Mouse (Mus musculus) heart, postnatal 0 days (tissue): ENCODE results near the gene Rab26. TPM values are rescaled to one million over a fixed set of nuclear protein-coding genes. Genes with fewer than 3 reads are reported as not detected.
A peak's percentile ranks its signal among the peaks of the same experiment; 100 is the strongest.

Experiments
- ATAC-seq: fragments of 200-750 bp; cut with Nextera tagmentation; 2 replicates; pipeline ENCODE4 v1.8.0; 2017; ENCODE audit warnings: low read depth, moderate number of reproducible peaks, moderate library complexity; ENCODE audit not compliant: insufficient read depth
- DNase-seq: peaks from one replicate; pipeline ENCODE4 v3.0.0-alpha.2; 2016; ENCODE audit warnings: low spot score
- H3K27ac ChIP-seq: fragments of 300-500 bp; sonication (generic); 2 replicates; pipeline ENCODE4 v1.5.1; 2014; ENCODE audit warnings: low read depth, mild to moderate bottlenecking
- H3K27me3 ChIP-seq: fragments of 300-500 bp; sonication (generic); 2 replicates; pipeline ENCODE4 v1.6.1; 2014; ENCODE audit warnings: low read length, mixed read lengths; ENCODE audit not compliant: control insufficient read depth, insufficient read depth
- H3K36me3 ChIP-seq: fragments of 300-500 bp; sonication (generic); replicated peaks from 2 replicates; pipeline ENCODE4 v1.6.1; 2014; ENCODE audit warnings: low read length, mixed read lengths; ENCODE audit not compliant: control insufficient read depth, insufficient read depth
- H3K4me1 ChIP-seq: fragments of 300-500 bp; sonication (generic); 2 replicates; pipeline ENCODE4 v1.6.1; 2014; ENCODE audit warnings: antibody characterized with exemption; ENCODE audit not compliant: control insufficient read depth, insufficient read depth
- H3K4me2 ChIP-seq: fragments of 300-500 bp; sonication (generic); 2 replicates; pipeline ENCODE4 v1.6.1; 2014; ENCODE audit warnings: low read depth, mild to moderate bottlenecking, low read length, moderate library complexity
- H3K4me3 ChIP-seq: fragments of 300-500 bp; sonication (generic); 2 replicates; pipeline ENCODE4 v1.5.1; 2014; ENCODE audit warnings: low read depth, low read length
- H3K9ac ChIP-seq: fragments of 300-500 bp; sonication (generic); replicated peaks from 2 replicates; pipeline ENCODE4 v1.6.1; 2014; ENCODE audit warnings: low read depth, low read length, mixed read lengths
- H3K9me3 ChIP-seq: fragments of 300-500 bp; sonication (generic); replicated peaks from 2 replicates; pipeline ENCODE4 v1.6.1; 2016; ENCODE audit warnings: low read length; ENCODE audit not compliant: control insufficient read depth
- CTCF ChIP-seq: IDR thresholded peaks from 2 replicates; pipeline ENCODE4 v1.5.1; 2016; ENCODE audit warnings: antibody characterized with exemption, control low read depth, low read depth
- EP300 ChIP-seq: IDR thresholded peaks from 2 replicates; pipeline ENCODE4 v1.6.1; 2016; ENCODE audit warnings: antibody characterized with exemption, low read depth
- WGBS: fragments of 180-500 bp; shearing (Covaris S2); extraction: QIAGEN DNeasy Blood & Tissue Kit; methylation state at CpG from one replicate; pipeline ENCODE4 v1.1.7; 2014; 5-methylcytosine and 5-hydroxymethylcytosine counted together
- polyA plus RNA-seq: library from polyadenylated mRNA; unstranded; fragments of >200 nt; fragmentation: Nextera tagmentation; extraction: Ambion mirVana; gene quantifications from 2 replicates; pipeline ENCODE4 v1.2.1, GENCODE M21; 2015
- total RNA-seq: library from RNA; depleted of rRNA; stranded (reverse); fragments of >200 nt; gene quantifications from 2 replicates; pipeline ENCODE4 v1.2.3, GENCODE M21; 2014; ENCODE audit warnings: low replicate concordance

The Rab26 gene
- total and polyA plus RNA-seq, 2 experiments from 2014 or later, result 0.46 TPM; not detected in 1

GRCm38 (mm10) chr17:24529883-24530282 lies 4.1 kb downstream of the Rab26 start:
- 34% methylated on average over 5 of the region's 5 CpGs for WGBS
- H3K4me1 ChIP-seq, result peaks cover 24% of the 10 kb centered on the region
- TF ChIP-seq EP300, result no peak
- TF ChIP-seq CTCF, result no peak
- H3K9me3 ChIP-seq, result no peaks in the 10 kb centered on the region
- ATAC-seq, result no peak
- H3K4me2 ChIP-seq, result peak overlapping the region; percentile 87
- H3K4me3 ChIP-seq, result no peak overlapping the region
- H3K9ac ChIP-seq, result peak overlapping the region; percentile 64; the same call in 1 of the 2 replicates
- DNase-seq, result no peak
- H3K27ac ChIP-seq, result no peak overlapping the region
- H3K36me3 ChIP-seq, result 0 out of 2 replicates have a peak, but pooled peaks cover 7% of the 10 kb centered on the region
- H3K27me3 ChIP-seq, result no peaks in the 10 kb centered on the region

GRCm38 (mm10) chr17:24529007-24529451 lies 5.0 kb downstream of the Rab26 start:
- DNase-seq, result no peak
- H3K4me3 ChIP-seq, result peak overlapping the region; percentile 58
- ATAC-seq, result no peak
- H3K9ac ChIP-seq, result peak overlapping the region; percentile 64
- 0 out of 2 replicates have a peak, but pooled peaks cover 7% of the 10 kb centered on the region for H3K36me3 ChIP-seq
- peak overlapping the region; percentile 87 for H3K4me2 ChIP-seq
- H3K9me3 ChIP-seq, result no peaks in the 10 kb centered on the region
- H3K27me3 ChIP-seq, result no peaks in the 10 kb centered on the region
- H3K4me1 ChIP-seq, result peaks cover 24% of the 10 kb centered on the region
- WGBS, result 3% methylated on average over 4 of the region's 4 CpGs
- peak overlapping the region; percentile 77 for H3K27ac ChIP-seq
- TF ChIP-seq CTCF, result peak; percentile 87
- no peak for TF ChIP-seq EP300

- no peak for TF ChIP-seq EP300
- Histone ChIP-seq H3K36me3 (0 out of 2 replicates have a peak, but pooled peaks cover 7% of the 10 kb centered on the region), H3K4me1 (peaks cover 24% of the 10 kb centered on the region), H3K9me3 (no peaks in the 10 kb centered on the region), H3K4me3 (peak overlapping the region; percentile 58), H3K27ac (peak overlapping the region; percentile 77), H3K4me2 (peak overlapping the region; percentile 87), H3K9ac (peak overlapping the region; percentile 64), H3K27me3 (no peaks in the 10 kb centered on the region)
- no peak for DNase-seq
- under 1% methylated on average over 8 of the region's 8 CpGs for WGBS
- ATAC-seq, result no peak
Measured at GRCm38 (mm10) chr17:24528560-24528918, 5.5 kb downstream of the Rab26 start.

- Histone ChIP-seq H3K4me2 (peak within 1 kb of the TSS; percentile 87), H3K9ac (peak within 1 kb of the TSS; percentile 76), H3K9me3 (no peaks in the 10 kb centered on the region), H3K27me3 (no peaks in the 10 kb centered on the region), H3K4me1 (peaks cover 19% of the 10 kb centered on the region), H3K4me3 (peak within 1 kb of the TSS; percentile 87), H3K36me3 (0 out of 2 replicates have a peak, but pooled peaks cover 7% of the 10 kb centered on the region), H3K27ac (peak within 1 kb of the TSS; percentile 79)
- TF ChIP-seq EP300 (peak; percentile 64; the same call in 1 of the 2 replicates), CTCF (no peak)
- DNase-seq (peak; percentile 100), ATAC-seq (peak; percentile 95)
- under 1% methylated on average over 40 of the region's 40 CpGs for WGBS
Measured at GRCm38 (mm10) chr17:24527723-24528559, 6.1 kb downstream of the Rab26 start, which contains the start of gene Traf7. Gene Traf7, minus strand, starts transcription at chr17:24527938.

GRCm38 (mm10) chr17:24527315-24527714 lies 6.7 kb downstream of the Rab26 start:
- H3K4me1 ChIP-seq, result peaks cover 18% of the 10 kb centered on the region

More at GRCm38 (mm10) chr17:24527315-24527714, 6.7 kb downstream of the Rab26 start:
- Histone ChIP-seq H3K9ac (peak overlapping the region; percentile 76), H3K9me3 (no peaks in the 10 kb centered on the region), H3K27me3 (no peaks in the 10 kb centered on the region), H3K4me2 (peak overlapping the region; percentile 59), H3K27ac (peak overlapping the region; percentile 79), H3K36me3 (0 out of 2 replicates have a peak, but pooled peaks cover 7% of the 10 kb centered on the region), H3K4me3 (peak overlapping the region; percentile 87)
- DNase-seq (no peak), ATAC-seq (no peak)
- 2% methylated on average over 11 of the region's 19 CpGs for WGBS
- TF ChIP-seq EP300, result no peak
- TF ChIP-seq CTCF, result no peak
